Mouse (Mus musculus): ENCODE measurements around the gene Med16. TPM values are rescaled to one million over a fixed set of nuclear protein-coding genes. Genes with fewer than 3 reads are reported as not detected.

Med16 gene
- polyA plus RNA-seq (2014; fragmentation: Nextera tagmentation; extraction: Ambion mirVana), result 42.0 and 42.5 TPM in 2 replicates

- Histone ChIP-seq H3K4me2 (replicated peaks) (peak within 1 kb of the TSS; percentile 42), H3K4me1 (replicated peaks; ENCODE audit: control insufficient read depth, insufficient read depth, low read length) (peaks cover 11% of the 10 kb centered on the region), H3K27me3 (ENCODE audit: control insufficient read depth, insufficient read depth, low read length) (no peaks in the 10 kb centered on the region), H3K27ac (peak within 1 kb of the TSS; percentile 98), H3K4me3 (replicated peaks; ENCODE audit: low read length) (peak within 1 kb of the TSS; percentile 54), H3K36me3 (replicated peaks; ENCODE audit: control insufficient read depth, insufficient read depth) (peaks cover 42% of the 10 kb centered on the region), H3K9me3 (ENCODE audit: control insufficient read depth, low read length) (no peaks in the 10 kb centered on the region), H3K9ac (peak within 1 kb of the TSS; percentile 83)
- WGBS, result 2% methylated on average over 52 of the region's 52 CpGs
- DNase-seq (ENCODE audit: low spot score), result peak; percentile 90
- ATAC-seq (ENCODE audit: low FRiP score), result peak; percentile 93
These were observed at the start of gene Med16 for GRCm38 (mm10) chr10:79908167-79909091. Gene Med16, minus strand, starts transcription at chr10:79908923.

GRCm38 (mm10) chr10:79958140-79958816, 49.6 kb upstream of the Med16 start:
- Histone ChIP-seq H3K36me3 (replicated peaks; ENCODE audit: control insufficient read depth, insufficient read depth) (peaks cover 26% of the 10 kb centered on the region), H3K4me2 (replicated peaks) (no peak overlapping the region), H3K27me3 (ENCODE audit: control insufficient read depth, insufficient read depth, low read length) (no peaks in the 10 kb centered on the region), H3K4me1 (replicated peaks; ENCODE audit: control insufficient read depth, insufficient read depth, low read length) (peaks cover 10% of the 10 kb centered on the region), H3K27ac (no peak overlapping the region), H3K9ac (no peak overlapping the region), H3K9me3 (ENCODE audit: control insufficient read depth, low read length) (no peaks in the 10 kb centered on the region), H3K4me3 (replicated peaks; ENCODE audit: low read length) (no peak overlapping the region)
- DNase-seq (ENCODE audit: low spot score) (peak; percentile 61), ATAC-seq (ENCODE audit: low FRiP score) (no peak)
- 10% methylated on average over 21 of the region's 21 CpGs for WGBS

- Histone ChIP-seq H3K27ac (no peak overlapping the region), H3K4me2 (replicated peaks) (no peak overlapping the region), H3K9me3 (ENCODE audit: control insufficient read depth, low read length) (no peaks in the 10 kb centered on the region), H3K36me3 (replicated peaks; ENCODE audit: control insufficient read depth, insufficient read depth) (peaks cover 22% of the 10 kb centered on the region), H3K4me3 (replicated peaks; ENCODE audit: low read length) (no peak overlapping the region), H3K27me3 (ENCODE audit: control insufficient read depth, insufficient read depth, low read length) (no peaks in the 10 kb centered on the region), H3K4me1 (replicated peaks; ENCODE audit: control insufficient read depth, insufficient read depth, low read length) (peaks cover 10% of the 10 kb centered on the region), H3K9ac (0 out of 2 replicates have a peak overlapping the region, but pooled peaks have one; percentile 7)
- DNase-seq (ENCODE audit: low spot score), result no peak
- no peak for ATAC-seq (ENCODE audit: low FRiP score)
- WGBS, result 21% methylated on average over 4 of the region's 4 CpGs
These were observed 48.0 kb upstream of the Med16 start for GRCm38 (mm10) chr10:79956643-79957154.

- H3K36me3 ChIP-seq (replicated peaks; ENCODE audit: control insufficient read depth, insufficient read depth), result peaks cover 27% of the 10 kb centered on the region
- H3K9ac ChIP-seq, result peak overlapping the region; percentile 7; the same call in 1 of the 2 replicates
- WGBS, result 84% methylated on average over 9 of the region's 9 CpGs
- no peak overlapping the region for H3K4me2 ChIP-seq (replicated peaks)
- peaks cover 3% of the 10 kb centered on the region for H3K4me1 ChIP-seq (replicated peaks; ENCODE audit: control insufficient read depth, insufficient read depth, low read length)
- no peaks in the 10 kb centered on the region for H3K9me3 ChIP-seq (ENCODE audit: control insufficient read depth, low read length)
- H3K27me3 ChIP-seq (ENCODE audit: control insufficient read depth, insufficient read depth, low read length), result no peaks in the 10 kb centered on the region
- DNase-seq (ENCODE audit: low spot score), result no peak
- H3K4me3 ChIP-seq (replicated peaks; ENCODE audit: low read length), result no peak overlapping the region
- ATAC-seq (ENCODE audit: low FRiP score), result no peak
- H3K27ac ChIP-seq, result no peak overlapping the region
These were observed 47.0 kb upstream of the Med16 start for GRCm38 (mm10) chr10:79955691-79956090.

GRCm38 (mm10) chr10:79953946-79954345, 45.2 kb upstream of the Med16 start:
- 87% methylated on average over 6 of the region's 6 CpGs for WGBS

GRCm38 (mm10) chr10:79950661-79951060, 41.9 kb upstream of the Med16 start:
- Histone ChIP-seq H3K27me3 (ENCODE audit: control insufficient read depth, insufficient read depth, low read length) (no peaks in the 10 kb centered on the region), H3K9me3 (ENCODE audit: control insufficient read depth, low read length) (no peaks in the 10 kb centered on the region), H3K4me3 (replicated peaks; ENCODE audit: low read length) (no peak overlapping the region), H3K27ac (no peak overlapping the region), H3K36me3 (replicated peaks; ENCODE audit: control insufficient read depth, insufficient read depth) (peaks cover 54% of the 10 kb centered on the region), H3K4me2 (replicated peaks) (no peak overlapping the region), H3K4me1 (replicated peaks; ENCODE audit: control insufficient read depth, insufficient read depth, low read length) (peaks cover 7% of the 10 kb centered on the region; the same call in 1 of the 2 replicates), H3K9ac (no peak overlapping the region)
- ATAC-seq (ENCODE audit: low FRiP score) (no peak), DNase-seq (ENCODE audit: low spot score) (no peak)
- 82% methylated on average over 18 of the region's 18 CpGs for WGBS

More at GRCm38 (mm10) chr10:79953946-79954345, 45.2 kb upstream of the Med16 start:
- no peak overlapping the region for H3K4me3 ChIP-seq (replicated peaks; ENCODE audit: low read length)
- H3K4me1 ChIP-seq (replicated peaks; ENCODE audit: control insufficient read depth, insufficient read depth, low read length), result no peaks in the 10 kb centered on the region
- no peak overlapping the region for H3K9ac ChIP-seq
- no peaks in the 10 kb centered on the region for H3K27me3 ChIP-seq (ENCODE audit: control insufficient read depth, insufficient read depth, low read length)
- no peaks in the 10 kb centered on the region for H3K9me3 ChIP-seq (ENCODE audit: control insufficient read depth, low read length)
- DNase-seq (ENCODE audit: low spot score) (no peak), ATAC-seq (ENCODE audit: low FRiP score) (no peak)
- H3K36me3 ChIP-seq (replicated peaks; ENCODE audit: control insufficient read depth, insufficient read depth), result peaks cover 45% of the 10 kb centered on the region
- H3K27ac ChIP-seq, result no peak overlapping the region
- no peak overlapping the region for H3K4me2 ChIP-seq (replicated peaks)

- 91% methylated on average over 4 of the region's 4 CpGs for WGBS
- Histone ChIP-seq H3K9me3 (ENCODE audit: control insufficient read depth, low read length) (no peaks in the 10 kb centered on the region), H3K27ac (no peak overlapping the region), H3K9ac (no peak overlapping the region), H3K4me3 (replicated peaks; ENCODE audit: low read length) (no peak overlapping the region), H3K36me3 (replicated peaks; ENCODE audit: control insufficient read depth, insufficient read depth) (peaks cover 54% of the 10 kb centered on the region), H3K4me1 (replicated peaks; ENCODE audit: control insufficient read depth, insufficient read depth, low read length) (peaks cover 11% of the 10 kb centered on the region; the same call in 1 of the 2 replicates), H3K4me2 (replicated peaks) (no peak overlapping the region), H3K27me3 (ENCODE audit: control insufficient read depth, insufficient read depth, low read length) (no peaks in the 10 kb centered on the region)
- ATAC-seq (ENCODE audit: low FRiP score) (no peak), DNase-seq (ENCODE audit: low spot score) (no peak)
These were observed 41.1 kb upstream of the Med16 start for GRCm38 (mm10) chr10:79949873-79950272.

- H3K4me2 ChIP-seq (replicated peaks), result no peak overlapping the region
- H3K36me3 ChIP-seq (replicated peaks; ENCODE audit: control insufficient read depth, insufficient read depth), result peaks cover 39% of the 10 kb centered on the region
- peaks cover 11% of the 10 kb centered on the region; the same call in 1 of the 2 replicates for H3K4me1 ChIP-seq (replicated peaks; ENCODE audit: control insufficient read depth, insufficient read depth, low read length)
- DNase-seq (ENCODE audit: low spot score) (no peak), ATAC-seq (ENCODE audit: low FRiP score) (no peak)
- no peak overlapping the region for H3K4me3 ChIP-seq (replicated peaks; ENCODE audit: low read length)
- no peaks in the 10 kb centered on the region for H3K27me3 ChIP-seq (ENCODE audit: control insufficient read depth, insufficient read depth, low read length)
- H3K9ac ChIP-seq, result no peak overlapping the region
- WGBS, result 73% methylated on average over 6 of the region's 6 CpGs
- H3K27ac ChIP-seq, result no peak overlapping the region
- no peaks in the 10 kb centered on the region for H3K9me3 ChIP-seq (ENCODE audit: control insufficient read depth, low read length)
These were observed 38.8 kb upstream of the Med16 start for GRCm38 (mm10) chr10:79947502-79947901.

- Histone ChIP-seq H3K9me3 (ENCODE audit: control insufficient read depth, low read length) (no peaks in the 10 kb centered on the region), H3K4me3 (replicated peaks; ENCODE audit: low read length) (no peak overlapping the region), H3K27ac (no peak overlapping the region), H3K9ac (no peak overlapping the region), H3K4me1 (replicated peaks; ENCODE audit: control insufficient read depth, insufficient read depth, low read length) (peaks cover 11% of the 10 kb centered on the region; the same call in 1 of the 2 replicates), H3K36me3 (replicated peaks; ENCODE audit: control insufficient read depth, insufficient read depth) (peaks cover 38% of the 10 kb centered on the region), H3K4me2 (replicated peaks) (no peak overlapping the region), H3K27me3 (ENCODE audit: control insufficient read depth, insufficient read depth, low read length) (no peaks in the 10 kb centered on the region)
- 23% methylated on average over 7 of the region's 7 CpGs for WGBS
- ATAC-seq (ENCODE audit: low FRiP score), result no peak
- DNase-seq (ENCODE audit: low spot score), result no peak
These were observed 38.1 kb upstream of the Med16 start for GRCm38 (mm10) chr10:79946752-79947322.

Data from hindbrain, embryonic 14.5 days (tissue).